Mouse (Mus musculus) kidney, adult 2 months (tissue): ENCODE data around the gene Slc17a7. TPM values are rescaled to one million over a fixed set of nuclear protein-coding genes. Genes with fewer than 3 reads are reported as not detected.
"Not testable (repeated sequence)": the region's sequence is repeated elsewhere in the genome, so short reads cannot be mapped to it uniquely, and the experiment has no call there.

Source experiments
- DNase-seq: peaks from one replicate; pipeline ENCODE4 v3.0.0; 2021
- H3K27ac ChIP-seq: fragments of 200-500 bp; 2 replicates; pipeline ENCODE4 v1.5.1; 2012; ENCODE audit warnings: low read depth, low read length, control low read depth, inconsistent platforms; ENCODE audit not compliant: insufficient read depth
- H3K27me3 ChIP-seq: fragments of 200-500 bp; replicated peaks from 2 replicates; pipeline ENCODE4 v1.6.1; 2012; ENCODE audit warnings: mild to moderate bottlenecking, moderate library complexity, low read length, inconsistent platforms; ENCODE audit not compliant: control insufficient read depth, insufficient read depth
- H3K36me3 ChIP-seq: fragments of 200-500 bp; 2 replicates; pipeline ENCODE4 v1.6.1; 2012; ENCODE audit warnings: mild to moderate bottlenecking, moderate library complexity, low read length, inconsistent platforms; ENCODE audit not compliant: control insufficient read depth, insufficient read depth
- H3K4me1 ChIP-seq: fragments of 200-500 bp; 2 replicates; pipeline ENCODE4 v1.6.1; 2011; ENCODE audit warnings: low read length; ENCODE audit not compliant: control insufficient read depth, insufficient read depth
- H3K4me3 ChIP-seq: fragments of 200-500 bp; 2 replicates; pipeline ENCODE4 v1.5.1; 2011; ENCODE audit warnings: mild to moderate bottlenecking, low read depth, low read length, control low read depth; ENCODE audit not compliant: insufficient read depth
- CTCF ChIP-seq: fragments of 200-500 bp; conservative IDR thresholded peaks from 2 replicates; pipeline ENCODE4 v1.5.1; 2011; ENCODE audit warnings: low read depth, mild to moderate bottlenecking, control low read depth, low read length, moderate library complexity, mixed read lengths; ENCODE audit not compliant: insufficient read depth, insufficient read length
- POLR2A ChIP-seq: fragments of 200-500 bp; IDR thresholded peaks from one replicate; pipeline ENCODE4 v1.6.1; 2011; ENCODE audit warnings: low read depth, low read length, control low read depth
- WGBS: fragments of 180-500 bp; shearing (Covaris S2); methylation state at CpG from one replicate; pipeline ENCODE4 v1.1.7; 2018; 5-methylcytosine and 5-hydroxymethylcytosine counted together
- polyA plus RNA-seq: library from polyadenylated mRNA; depleted of rRNA; stranded (reverse); fragments of >200 nt; gene quantifications from 2 replicates; pipeline ENCODE4 v1.2.3, GENCODE M21; 2012

Slc17a7 gene
- polyA plus RNA-seq, 1 experiment, result not detected

GRCm38 (mm10) chr7:45172974-45173373 is 9.2 kb downstream of the Slc17a7 start:
- DNase-seq, result no peak
- Histone ChIP-seq H3K27ac (no peak overlapping the region), H3K4me3 (no peak overlapping the region), H3K4me1 (no peaks in the 10 kb centered on the region), H3K36me3 (no peaks in the 10 kb centered on the region), H3K27me3 (peaks cover 4% of the 10 kb centered on the region)
- peak; percentile 27; the same call in 1 of the 2 replicates for TF ChIP-seq CTCF
- TF ChIP-seq POLR2A, result no peak
- whole genome bisulfite sequencing, result 65% methylated on average over 7 of the region's 7 CpGs

GRCm38 (mm10) chr7:45173772-45174171 is 10.0 kb downstream of the Slc17a7 start:
- 52% methylated on average over 1 of the region's 1 CpGs for WGBS
- not testable (repeated sequence) for DNase-seq, H3K4me1 ChIP-seq, H3K27ac ChIP-seq, H3K36me3 ChIP-seq, H3K27me3 ChIP-seq, H3K4me3 ChIP-seq
- TF ChIP-seq CTCF, result peak; percentile 45

DNA sequence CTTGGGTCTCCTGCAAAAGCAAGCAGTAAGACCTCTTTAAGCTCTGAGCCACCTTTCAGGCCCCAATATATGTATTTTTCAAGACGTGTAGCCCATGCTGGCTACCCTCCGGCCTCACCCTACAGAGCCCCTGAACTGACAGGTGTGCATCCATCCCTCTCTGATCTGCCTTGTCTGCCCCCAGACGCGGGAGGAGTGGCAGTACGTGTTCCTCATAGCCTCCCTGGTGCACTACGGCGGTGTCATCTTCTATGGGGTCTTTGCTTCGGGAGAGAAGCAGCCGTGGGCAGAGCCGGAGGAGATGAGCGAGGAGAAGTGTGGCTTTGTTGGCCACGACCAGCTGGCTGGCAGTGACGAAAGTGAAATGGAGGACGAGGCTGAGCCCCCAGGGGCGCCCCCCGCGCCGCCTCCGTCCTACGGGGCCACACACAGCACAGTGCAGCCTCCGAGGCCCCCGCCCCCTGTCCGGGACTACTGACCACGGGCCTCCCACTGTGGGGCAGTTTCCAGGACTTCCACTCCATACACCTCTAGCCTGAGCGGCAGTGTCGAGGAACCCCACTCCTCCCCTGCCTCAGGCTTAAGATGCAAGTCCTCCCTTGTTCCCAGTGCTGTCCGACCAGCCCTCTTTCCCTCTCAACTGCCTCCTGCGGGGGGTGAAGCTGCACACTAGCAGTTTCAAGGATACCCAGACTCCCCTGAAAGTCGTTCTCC is 11.0 kb downstream of the Slc17a7 start:
- no peak for TF ChIP-seq CTCF
- no peak for TF ChIP-seq POLR2A
- DNase-seq, result no peak
- H3K27ac ChIP-seq, result no peak overlapping the region
- WGBS, result 7% methylated on average over 27 of the region's 29 CpGs
- no peaks in the 10 kb centered on the region for H3K36me3 ChIP-seq
- H3K4me3 ChIP-seq, result no peak overlapping the region
- H3K27me3 ChIP-seq, result peaks cover 4% of the 10 kb centered on the region
- H3K4me1 ChIP-seq, result no peaks in the 10 kb centered on the region

- H3K27ac ChIP-seq, result no peak overlapping the region
- H3K4me3 ChIP-seq, result no peak overlapping the region
- H3K4me1 ChIP-seq, result no peaks in the 10 kb centered on the region
- H3K27me3 ChIP-seq, result peaks cover 4% of the 10 kb centered on the region
- no peak for DNase-seq
- TF ChIP-seq CTCF, result no peak
- no peak for TF ChIP-seq POLR2A
- H3K36me3 ChIP-seq, result no peaks in the 10 kb centered on the region
- WGBS, result 5% methylated on average over 13 of the region's 13 CpGs
Observed at GRCm38 (mm10) chr7:45175398-45175797, 11.6 kb downstream of the Slc17a7 start.

- no peaks in the 10 kb centered on the region for H3K36me3 ChIP-seq
- TF ChIP-seq CTCF, result no peak
- TF ChIP-seq POLR2A, result no peak
- WGBS, result 6% methylated on average over 23 of the region's 23 CpGs
- no peak overlapping the region for H3K4me3 ChIP-seq
- no peaks in the 10 kb centered on the region for H3K4me1 ChIP-seq
- peaks cover 4% of the 10 kb centered on the region for H3K27me3 ChIP-seq
- no peak for DNase-seq
- no peak overlapping the region for H3K27ac ChIP-seq
Observed at GRCm38 (mm10) chr7:45175929-45176328, 12.2 kb downstream of the Slc17a7 start.

- no peak for TF ChIP-seq POLR2A
- TF ChIP-seq CTCF, result no peak
- Histone ChIP-seq H3K4me1 (no peaks in the 10 kb centered on the region), H3K4me3 (no peak overlapping the region), H3K27ac (no peak overlapping the region), H3K36me3 (no peaks in the 10 kb centered on the region), H3K27me3 (peaks cover 5% of the 10 kb centered on the region)
- no peak for DNase-seq
- WGBS, result 6% methylated on average over 30 of the region's 31 CpGs
Observed at GRCm38 (mm10) chr7:45176356-45176755, 12.6 kb downstream of the Slc17a7 start.

GRCm38 (mm10) chr7:45178550-45178949 is 14.8 kb downstream of the Slc17a7 start:
- no peak for TF ChIP-seq CTCF
- TF ChIP-seq POLR2A, result no peak
- Histone ChIP-seq H3K4me3 (no peak overlapping the region), H3K27ac (no peak overlapping the region), H3K36me3 (no peaks in the 10 kb centered on the region), H3K27me3 (peaks cover 5% of the 10 kb centered on the region), H3K4me1 (no peaks in the 10 kb centered on the region)
- 21% methylated on average over 7 of the region's 7 CpGs for WGBS
- DNase-seq, result no peak
